Mouse (Mus musculus) embryonic facial prominence, embryonic 14.5 days (tissue): ENCODE results near the gene Ifi209. TPM values are rescaled to one million over a fixed set of nuclear protein-coding genes. Genes with fewer than 3 reads are reported as not detected.
"Not testable (repeated sequence)": the region's sequence is repeated elsewhere in the genome, so short reads cannot be mapped to it uniquely, and the experiment has no call there.

Experiments
- ATAC-seq: fragments of 200-750 bp; cut with Nextera tagmentation; 2 replicates; pipeline ENCODE4 v1.8.0; 2017; ENCODE audit warnings: low read depth, moderate number of reproducible peaks, moderate TSS enrichment
- DNase-seq: peaks from one replicate; pipeline ENCODE4 v3.0.0-alpha.2; 2015; ENCODE audit warnings: low spot score
- H3K27ac ChIP-seq: fragments of 300-500 bp; sonication (generic); replicated peaks from 2 replicates; pipeline ENCODE4 v1.5.1; 2014; ENCODE audit warnings: low read depth, mild to moderate bottlenecking, low read length, moderate library complexity
- H3K27me3 ChIP-seq: fragments of 300-500 bp; sonication (generic); replicated peaks from 2 replicates; pipeline ENCODE4 v1.6.1; 2014; ENCODE audit warnings: low read length; ENCODE audit not compliant: control insufficient read depth, insufficient read depth
- H3K36me3 ChIP-seq: fragments of 300-500 bp; sonication (generic); 2 replicates; pipeline ENCODE4 v1.6.1; 2014; ENCODE audit warnings: low read length, mixed read lengths; ENCODE audit not compliant: control insufficient read depth, insufficient read depth
- H3K4me1 ChIP-seq: fragments of 300-500 bp; sonication (generic); 2 replicates; pipeline ENCODE4 v1.6.1; 2014; ENCODE audit warnings: antibody characterized with exemption, low read length; ENCODE audit not compliant: control insufficient read depth, insufficient read depth
- H3K4me2 ChIP-seq: fragments of 300-500 bp; sonication (generic); 2 replicates; pipeline ENCODE4 v1.6.1; 2014; ENCODE audit warnings: low read depth, mild to moderate bottlenecking, low read length, moderate library complexity, mixed read lengths
- H3K4me3 ChIP-seq: fragments of 300-500 bp; sonication (generic); 2 replicates; pipeline ENCODE4 v1.5.1; 2014; ENCODE audit warnings: low read depth, mild to moderate bottlenecking, low read length
- H3K9ac ChIP-seq: fragments of 300-500 bp; sonication (generic); 2 replicates; pipeline ENCODE4 v1.6.1; 2014; ENCODE audit warnings: low read depth, mild to moderate bottlenecking, low read length, moderate library complexity, mixed read lengths
- H3K9me3 ChIP-seq: fragments of 300-500 bp; sonication (generic); 2 replicates; pipeline ENCODE4 v1.6.1; 2016; ENCODE audit warnings: low read length; ENCODE audit not compliant: control insufficient read depth
- WGBS: fragments of 180-500 bp; shearing (Covaris S2); extraction: QIAGEN DNeasy Blood & Tissue Kit; methylation state at CpG from one replicate; pipeline ENCODE4 v1.1.7; 2014; 5-methylcytosine and 5-hydroxymethylcytosine counted together
- microRNA-seq: library from miRNA; unstranded; fragments of <30 nt; microRNA quantifications from one replicate; pipeline ENCODE4, GENCODE M21; 2016; ENCODE audit warnings: borderline number of aligned reads
- polyA plus RNA-seq: library from polyadenylated mRNA; unstranded; fragments of >200 nt; fragmentation: Nextera tagmentation; extraction: Ambion mirVana; gene quantifications from 2 replicates; pipeline ENCODE4 v1.2.1, GENCODE M21; 2014

Gene Ifi209
- polyA plus RNA-seq, 1 experiment from 2014 or later = 0.33 TPM

GRCm38 (mm10) chr1:173657973-173658372, 27.3 kb downstream of the Ifi209 start:
- no peak for ATAC-seq
- DNase-seq = no peak
- no peak overlapping the region for H3K4me3 ChIP-seq

GRCm38 (mm10) chr1:173673458-173674097, 42.9 kb downstream of the Ifi209 start, which contains the start of gene Ifi208:
Gene Ifi208, plus strand, starts transcription at chr1:173673675.
- not testable (repeated sequence) for H3K9ac ChIP-seq, DNase-seq, ATAC-seq, H3K4me3 ChIP-seq, H3K4me2 ChIP-seq, H3K4me1 ChIP-seq, H3K27ac ChIP-seq, H3K27me3 ChIP-seq, H3K36me3 ChIP-seq, H3K9me3 ChIP-seq
- 41% methylated on average over 3 of the region's 3 CpGs for WGBS

More at GRCm38 (mm10) chr1:173657973-173658372, 27.3 kb downstream of the Ifi209 start:
- Histone ChIP-seq H3K27ac (no peak overlapping the region), H3K36me3 (no peaks in the 10 kb centered on the region), H3K4me1 (no peaks in the 10 kb centered on the region), H3K4me2 (no peak overlapping the region), H3K9me3 (no peaks in the 10 kb centered on the region), H3K27me3 (no peaks in the 10 kb centered on the region), H3K9ac (no peak overlapping the region)
- WGBS = 83% methylated on average over 4 of the region's 4 CpGs

- H3K4me1 ChIP-seq, H3K9me3 ChIP-seq, H3K36me3 ChIP-seq, H3K9ac ChIP-seq, H3K27ac ChIP-seq, DNase-seq, ATAC-seq, H3K4me3 ChIP-seq, H3K27me3 ChIP-seq, H3K4me2 ChIP-seq: not testable (repeated sequence)
- 74% methylated on average over 1 of the region's 1 CpGs for WGBS
Measured at GRCm38 (mm10) chr1:173678605-173679004, 47.9 kb downstream of the Ifi209 start.

GRCm38 (mm10) chr1:173694270-173694669, 63.6 kb downstream of the Ifi209 start:
- no peak for DNase-seq
- Histone ChIP-seq H3K9ac (no peak overlapping the region), H3K27me3 (no peaks in the 10 kb centered on the region), H3K36me3 (no peaks in the 10 kb centered on the region), H3K27ac (no peak overlapping the region), H3K4me2 (no peak overlapping the region), H3K4me1 (no peaks in the 10 kb centered on the region), H3K9me3 (no peaks in the 10 kb centered on the region), H3K4me3 (no peak overlapping the region)
- no peak for ATAC-seq
- WGBS = 90% methylated on average over 1 of the region's 1 CpGs

Small RNA genes lying within 50 kb of the gene (microRNA-seq; reads per million reads assigned to microRNA genes)
- not detected for gene Gm44339

Other genes starting within 250 kb of the Ifi209 start
- 0.17 and 0.24 TPM in 2 replicates for gene Ifi206, start 139.9 kb upstream of the Ifi209 start, polyA plus RNA-seq
- not detected in 2 replicates for gene Ifi214, start 95.0 kb upstream of the Ifi209 start, polyA plus RNA-seq
- 0.06 TPM in 1 of 2 replicates, not detected in the other for gene Ifi213, start 31.6 kb upstream of the Ifi209 start, polyA plus RNA-seq
- gene Ifi208, start 42.8 kb downstream of the Ifi209 start, polyA plus RNA-seq = not detected in 2 replicates
- 1.5 and 2.7 TPM in 2 replicates for gene Ifi207, start 110.8 kb downstream of the Ifi209 start, polyA plus RNA-seq
- 2.5 and 3.0 TPM in 2 replicates for gene Ifi204, start 136.0 kb downstream of the Ifi209 start, polyA plus RNA-seq